Mouse (Mus musculus) cortical plate, adult 2 months (tissue): ENCODE measurements around the gene Man1a.

ENCODE experiments used
- CTCF ChIP-seq: fragments of 200-500 bp; IDR thresholded peaks from 2 replicates; pipeline ENCODE4 v1.5.1; 2011; ENCODE audit warnings: mild to moderate bottlenecking, control low read depth, low read length; ENCODE audit not compliant: insufficient read depth; ENCODE audit errors: extremely low read depth
- POLR2A ChIP-seq: fragments of 200-500 bp; IDR thresholded peaks from 2 replicates; pipeline ENCODE4 v1.6.1; 2011; ENCODE audit warnings: mild to moderate bottlenecking, low read length, control low read depth; ENCODE audit not compliant: insufficient read depth; ENCODE audit errors: extremely low read depth

DNA sequence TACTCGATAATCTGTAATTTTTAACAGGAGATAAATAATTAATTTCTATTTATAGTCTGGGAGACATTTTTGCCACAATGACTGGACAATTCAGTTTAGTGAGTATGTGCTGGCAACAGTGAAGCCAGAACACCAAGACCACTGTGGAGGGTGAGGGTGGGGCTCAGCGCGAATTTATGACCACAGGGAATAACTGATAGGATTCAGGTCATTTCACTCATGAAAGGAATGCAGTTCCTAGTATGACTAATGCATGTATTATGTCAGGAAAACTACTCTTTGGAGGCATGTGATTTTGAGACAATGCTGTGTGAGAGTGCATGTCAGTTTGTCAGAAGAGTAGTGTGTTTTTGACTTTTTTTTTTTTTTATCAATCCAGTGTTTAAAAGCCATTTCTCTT lies 10.9 kb upstream of the Man1a start:
- TF ChIP-seq CTCF = no peak
- TF ChIP-seq POLR2A = no peak
